Mouse (Mus musculus) T-helper 1 cell (primary cell): ENCODE data around the gene St6galnac5.

ENCODE experiments used
- in situ Hi-C: fragments of 300-600 bp; cut with MboI, MseI; formaldehyde crosslinking; loops from one replicate; pipeline ENCODE4 v1.15.1; 2025; ENCODE audit warnings: high pct_unique_total_duplicates

The St6galnac5 gene

DNA sequence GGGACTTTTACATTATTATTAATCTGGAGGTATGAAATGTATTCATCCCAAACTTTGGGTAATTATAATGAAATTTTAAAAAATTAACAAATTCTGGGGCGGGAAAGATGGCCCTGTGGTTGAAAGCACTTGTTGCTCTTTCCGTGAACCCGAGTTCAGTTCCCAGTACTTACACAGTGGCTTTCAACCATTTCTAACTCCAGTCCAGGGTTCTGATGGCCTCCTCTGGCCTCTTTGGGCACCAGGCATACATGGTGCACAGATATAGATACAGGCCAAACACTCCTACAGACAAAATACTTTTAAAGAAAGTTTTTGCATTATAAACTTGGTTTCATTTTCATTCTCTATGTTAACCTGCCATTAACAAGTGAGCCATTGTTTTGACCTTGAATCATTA lies 68.4 kb downstream of the St6galnac5 start:
- in situ Hi-C loops: no loop called here

GRCm38 (mm10) chr3:152913150-152913549 lies 68.9 kb downstream of the St6galnac5 start:
- in situ Hi-C loops: no loop called here

GRCm38 (mm10) chr3:152912216-152913101 lies 69.6 kb downstream of the St6galnac5 start:
- in situ Hi-C loops: no loop called here

DNA sequence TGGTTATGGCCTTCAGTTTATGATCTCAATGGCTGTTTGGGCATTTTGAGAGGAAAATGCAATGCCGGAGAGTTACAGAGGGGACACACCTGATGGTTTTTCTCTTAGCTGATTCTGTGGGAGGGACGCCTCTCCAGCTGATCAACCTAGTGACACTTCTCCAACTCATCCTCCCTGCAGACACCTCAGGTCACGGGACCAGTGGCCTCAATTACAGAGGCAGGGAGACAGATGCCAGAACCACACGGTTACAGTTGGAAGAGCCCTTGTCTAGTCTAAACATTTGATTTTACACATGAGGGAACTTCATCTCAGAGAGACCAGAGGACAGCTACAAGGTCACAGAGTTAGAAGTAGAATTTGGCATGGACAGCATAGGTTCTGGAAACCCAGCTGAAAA lies 70.5 kb downstream of the St6galnac5 start:
- in situ Hi-C loops: no loop called here

DNA sequence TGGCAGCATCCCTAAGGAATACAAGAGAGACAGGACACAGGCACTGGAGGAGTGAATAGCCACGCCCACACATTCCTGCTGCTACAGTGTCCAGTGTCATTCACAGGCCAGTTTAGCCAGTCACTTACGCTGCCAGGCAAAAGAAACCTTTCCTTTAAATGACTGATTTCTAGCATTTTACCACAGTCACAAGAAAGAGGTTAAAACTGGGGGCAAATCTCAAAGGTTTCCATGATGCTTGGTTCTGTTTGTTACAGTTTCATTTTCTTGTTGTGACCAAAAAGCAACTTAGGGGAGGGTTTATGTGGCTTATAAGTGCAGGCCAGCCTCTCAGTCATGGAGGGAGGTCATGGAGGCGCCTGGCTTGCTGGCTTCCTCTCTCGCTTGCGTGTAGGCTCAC lies 74.4 kb downstream of the St6galnac5 start:
- in situ Hi-C loops: no loop called here

- in situ Hi-C loops: no loop called here
Measured at GRCm38 (mm10) chr3:152907087-152907486, 75.0 kb downstream of the St6galnac5 start.

GRCm38 (mm10) chr3:152905800-152906199 lies 76.2 kb downstream of the St6galnac5 start:
- in situ Hi-C loops: no loop called here

DNA sequence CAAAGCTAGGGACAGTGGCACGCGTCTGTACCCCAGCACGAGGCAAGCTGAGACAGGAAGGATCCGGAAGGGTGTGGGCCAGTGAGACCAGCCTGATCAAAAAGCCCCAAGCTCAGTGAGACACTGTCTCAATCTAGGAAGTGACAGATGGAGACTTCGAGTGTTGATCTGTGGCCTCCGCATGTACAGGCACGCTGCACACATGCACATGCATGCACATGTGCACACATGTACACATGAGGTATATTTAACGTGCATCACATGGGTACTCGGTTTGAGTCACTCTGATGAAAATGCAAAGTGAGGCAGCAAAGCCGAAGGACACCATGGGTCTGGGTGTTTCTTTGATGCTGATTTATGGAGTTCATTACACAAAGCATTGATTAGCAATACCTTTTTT lies 77.0 kb downstream of the St6galnac5 start:
- in situ Hi-C loops: no loop called here

GRCm38 (mm10) chr3:152898906-152899305 lies 83.1 kb downstream of the St6galnac5 start:
- in situ Hi-C loops: no loop called here

DNA sequence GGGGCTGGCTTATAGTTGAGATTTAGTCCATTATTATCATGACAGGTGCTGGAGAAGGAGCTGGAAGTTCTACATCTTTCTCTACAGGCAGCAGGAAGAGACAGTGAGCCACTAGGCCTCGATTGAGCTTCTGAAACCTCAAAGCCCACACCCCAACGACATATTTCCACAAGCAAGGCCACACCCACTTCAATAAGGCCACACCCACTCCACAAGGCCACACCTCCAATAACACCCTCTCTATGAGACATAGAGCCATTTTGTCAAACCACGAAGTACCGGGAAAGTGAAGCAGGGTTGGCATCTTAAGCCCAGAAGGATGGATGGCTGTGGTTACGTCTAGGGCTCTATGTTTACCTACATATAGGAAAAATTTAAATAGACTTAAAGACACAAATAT lies 84.8 kb downstream of the St6galnac5 start:
- in situ Hi-C loops: no loop called here

- in situ Hi-C loops: no loop called here
Measured at GRCm38 (mm10) chr3:152896111-152896510, 85.9 kb downstream of the St6galnac5 start.

DNA sequence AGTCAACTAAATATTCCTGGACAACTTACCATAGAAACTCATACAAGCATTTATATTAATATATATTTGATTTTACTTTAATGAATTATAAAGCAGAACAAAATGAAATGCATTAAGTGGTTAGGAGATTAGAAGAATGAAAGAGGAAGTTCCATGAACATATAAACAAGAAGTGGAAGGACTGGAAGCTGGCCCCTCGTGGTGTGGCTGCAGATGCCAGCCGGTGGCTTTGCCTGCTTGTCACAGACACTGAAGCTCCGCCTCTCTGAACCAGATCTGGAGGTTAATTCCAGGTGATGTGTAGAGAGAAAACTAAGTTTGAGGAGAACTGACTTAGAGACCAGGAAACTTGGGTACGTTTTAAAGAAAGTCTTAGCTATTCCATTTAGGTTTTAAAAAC lies 87.1 kb downstream of the St6galnac5 start:
- in situ Hi-C loops: no loop called here

- in situ Hi-C loops: no loop called here
Measured at GRCm38 (mm10) chr3:152888116-152888515, 93.9 kb downstream of the St6galnac5 start.

- in situ Hi-C loops: no loop called here
Measured at GRCm38 (mm10) chr3:152886749-152887148, 95.3 kb downstream of the St6galnac5 start.

GRCm38 (mm10) chr3:152883556-152883955 lies 98.5 kb downstream of the St6galnac5 start:
- in situ Hi-C loops: no loop called here

DNA sequence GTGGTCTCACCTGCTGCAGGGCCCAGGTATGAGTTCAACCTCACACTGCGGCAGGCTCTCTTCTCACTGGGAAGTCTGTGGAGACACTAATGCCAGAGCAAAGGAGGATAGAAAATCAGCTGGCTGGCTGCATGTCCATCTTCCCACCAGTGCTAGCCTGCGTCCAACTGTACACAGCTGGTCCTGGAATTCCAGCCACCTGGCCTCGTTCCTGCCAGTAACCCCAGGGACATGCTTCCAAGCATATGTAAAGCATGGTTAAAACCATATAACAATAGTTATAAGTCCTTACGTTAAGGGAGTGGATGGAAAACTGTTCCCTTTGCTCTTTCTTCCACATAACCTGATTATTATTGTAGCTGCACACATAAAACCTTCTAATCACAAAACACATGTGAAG lies 100.3 kb downstream of the St6galnac5 start:
- in situ Hi-C loops: no loop called here

- in situ Hi-C loops: no loop called here
Measured at GRCm38 (mm10) chr3:152880121-152880835, 101.8 kb downstream of the St6galnac5 start.

DNA sequence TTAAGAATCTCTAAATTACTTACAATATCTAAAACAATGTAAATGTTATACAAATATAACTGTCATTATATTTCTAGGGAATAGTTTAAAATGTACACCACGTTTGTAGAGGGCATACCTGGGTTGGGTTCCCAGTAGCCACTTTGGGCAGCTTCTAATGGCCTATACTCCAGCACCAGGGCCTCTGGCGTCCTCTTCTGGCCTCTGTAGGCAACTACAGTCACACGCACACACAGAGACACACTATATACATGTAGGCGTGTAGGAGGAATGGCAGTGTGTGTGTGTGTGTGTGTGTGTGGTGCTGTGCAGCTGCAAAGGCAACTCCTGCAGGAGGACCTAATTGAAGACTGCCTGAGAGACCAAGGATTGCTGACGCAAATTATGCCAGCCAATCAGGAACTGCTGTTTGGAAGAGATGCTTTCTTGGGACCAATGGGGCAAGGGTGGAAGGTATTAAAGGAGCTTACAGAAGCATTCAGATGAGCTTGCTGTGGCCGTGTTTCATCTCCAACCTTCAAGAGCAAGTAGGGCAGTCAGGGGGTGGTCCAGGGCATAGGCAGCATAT lies 106.2 kb downstream of the St6galnac5 start:
- in situ Hi-C loops: no loop called here

DNA sequence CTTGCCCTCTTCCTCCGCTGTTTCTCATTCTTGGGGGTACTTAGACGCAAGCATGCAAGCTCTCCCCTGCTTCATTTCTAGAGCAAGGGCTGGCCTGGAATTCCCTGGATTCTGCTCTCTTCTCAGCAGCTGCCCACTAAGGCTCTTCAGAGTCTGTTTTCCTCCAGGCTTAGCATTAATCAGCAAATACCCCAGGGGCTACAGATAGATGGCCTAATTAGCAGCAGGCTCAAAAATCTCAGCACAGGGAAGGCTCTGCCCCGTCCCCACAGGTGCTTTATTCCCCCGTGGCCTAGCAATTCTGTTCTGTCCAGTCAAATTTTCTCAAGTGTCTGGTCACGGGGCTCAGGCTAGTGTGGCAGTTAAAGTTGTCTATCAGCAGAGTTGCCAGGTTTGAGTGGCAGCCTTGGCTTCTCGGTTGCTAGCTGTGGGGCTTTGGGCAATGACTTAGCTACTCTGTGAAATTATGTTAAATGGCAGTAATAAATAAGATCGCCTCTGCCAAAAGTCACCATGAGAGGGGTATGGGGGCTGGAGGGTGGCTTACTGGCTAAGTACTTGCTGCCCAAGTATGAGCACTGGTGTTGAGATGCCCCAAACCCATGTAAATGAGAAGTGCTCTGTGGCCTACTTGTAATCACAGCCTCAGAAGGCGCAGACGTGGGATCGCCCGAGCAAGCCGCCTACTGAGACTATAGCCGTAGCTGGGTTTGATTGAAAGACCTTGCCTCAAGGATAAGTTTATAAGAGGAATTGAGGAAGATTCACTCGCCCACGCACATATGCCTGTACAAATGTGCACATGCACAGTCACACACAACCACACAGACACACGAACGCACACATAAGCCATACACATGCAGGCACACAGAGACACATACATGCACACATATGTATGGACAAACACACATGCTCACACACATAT lies 107.4 kb downstream of the St6galnac5 start:
- in situ Hi-C loops: loop anchor here (5.0 kb wide), 1 partner anchor 88 kb away; no protein-coding TSS in a partner anchor

- in situ Hi-C loops: loop anchor here (5.0 kb wide), 1 partner anchor 90 kb away; no protein-coding TSS in a partner anchor
Measured at GRCm38 (mm10) chr3:152872596-152872995, 109.5 kb downstream of the St6galnac5 start.

- in situ Hi-C loops: loop anchor here (5.0 kb wide), 1 partner anchor 90 kb away; no protein-coding TSS in a partner anchor
Measured at GRCm38 (mm10) chr3:152872054-152872453, 110.0 kb downstream of the St6galnac5 start.
